Mouse (Mus musculus): ENCODE data around the gene Gpsm1.

Gpsm1 gene

GRCm38 (mm10) chr2:26315072-26315924, at the start of gene Gpsm1:
Gpsm1 (plus strand) TSS chr2:26315515.
- DNase-seq: peak; percentile 93

- DNase-seq: no peak
Observed at GRCm38 (mm10) chr2:26266066-26266742, 49.1 kb upstream of the Gpsm1 start.

GRCm38 (mm10) chr2:26268216-26268615, 47.1 kb upstream of the Gpsm1 start:
- DNase-seq: no peak

- peak; percentile 76 for DNase-seq
Observed at GRCm38 (mm10) chr2:26273611-26274010, 41.7 kb upstream of the Gpsm1 start.

GRCm38 (mm10) chr2:26279712-26280111, 35.6 kb upstream of the Gpsm1 start:
- DNase-seq: no peak

- no peak for DNase-seq
Observed at GRCm38 (mm10) chr2:26280594-26280993, 34.7 kb upstream of the Gpsm1 start.

- peak; percentile 58 for DNase-seq
Observed at GRCm38 (mm10) chr2:26285804-26286203, 29.5 kb upstream of the Gpsm1 start.

- no peak for DNase-seq
Observed at GRCm38 (mm10) chr2:26286391-26286790, 28.9 kb upstream of the Gpsm1 start.

- no peak for DNase-seq
Observed at GRCm38 (mm10) chr2:26290133-26290532, 25.2 kb upstream of the Gpsm1 start.

GRCm38 (mm10) chr2:26294457-26294856, 20.9 kb upstream of the Gpsm1 start, which contains the start of gene Ccdc187:
Ccdc187 (minus strand) TSS chr2:26294557.
- no peak for DNase-seq

GRCm38 (mm10) chr2:26296606-26297195, 18.6 kb upstream of the Gpsm1 start:
- peak; percentile 56 for DNase-seq

GRCm38 (mm10) chr2:26298208-26298855, 17.0 kb upstream of the Gpsm1 start:
- DNase-seq: peak; percentile 62

GRCm38 (mm10) chr2:26298856-26299230, 16.5 kb upstream of the Gpsm1 start:
- DNase-seq: no peak

GRCm38 (mm10) chr2:26299336-26299735, 16.0 kb upstream of the Gpsm1 start:
- no peak for DNase-seq

GRCm38 (mm10) chr2:26300161-26300807, 15.0 kb upstream of the Gpsm1 start:
- DNase-seq: peak; percentile 55

GRCm38 (mm10) chr2:26300808-26301174, 14.5 kb upstream of the Gpsm1 start:
- peak; percentile 95 for DNase-seq

GRCm38 (mm10) chr2:26302005-26302503, 13.3 kb upstream of the Gpsm1 start:
- no peak for DNase-seq

GRCm38 (mm10) chr2:26304711-26305110, 10.6 kb upstream of the Gpsm1 start:
- DNase-seq: no peak

GRCm38 (mm10) chr2:26305555-26305954, 9.8 kb upstream of the Gpsm1 start:
- DNase-seq: no peak

GRCm38 (mm10) chr2:26306702-26307101, 8.6 kb upstream of the Gpsm1 start:
- DNase-seq: no peak

- DNase-seq: peak; percentile 79
Observed at GRCm38 (mm10) chr2:26309739-26310138, 5.6 kb upstream of the Gpsm1 start.

GRCm38 (mm10) chr2:26311936-26312335, 3.4 kb upstream of the Gpsm1 start:
- no peak for DNase-seq

- peak; percentile 44 for DNase-seq
Observed at GRCm38 (mm10) chr2:26312812-26313211, 2.5 kb upstream of the Gpsm1 start.
